Mouse (Mus musculus) CD4-positive helper T cell, adult 2 months (primary cell): Measurements from ENCODE around the gene Epha2.

Source experiments
- DNase-seq: peaks from one replicate; pipeline ENCODE4 v3.0.0-alpha.2; 2012; ENCODE audit warnings: low read depth, missing footprints, low spot score

Gene Epha2

GRCm38 (mm10) chr4:141301116-141301553, at the start of gene Epha2:
Epha2 (plus strand) TSS chr4:141301240.
- peak; percentile 12 for DNase-seq

DNA sequence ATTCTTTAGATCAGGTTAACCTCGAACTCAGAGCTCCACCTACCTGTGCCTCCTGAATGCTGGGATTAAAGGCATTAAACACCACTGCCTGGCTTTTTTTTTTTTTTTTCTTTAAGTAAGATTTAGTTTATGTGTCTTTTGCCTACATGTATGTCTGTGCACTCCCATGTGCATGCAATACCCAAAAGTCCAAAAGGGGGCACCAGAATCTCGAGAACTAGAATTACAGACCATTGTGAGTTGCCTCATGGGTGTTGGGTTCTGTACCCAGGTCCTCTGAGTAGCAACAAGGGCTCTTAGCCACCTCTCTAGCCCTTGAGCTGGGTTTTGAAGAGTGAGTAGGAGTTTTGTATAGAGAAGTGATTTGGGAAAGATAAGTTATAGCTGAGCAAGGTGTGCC, 48.4 kb upstream of the Epha2 start:
- DNase-seq = no peak

DNA sequence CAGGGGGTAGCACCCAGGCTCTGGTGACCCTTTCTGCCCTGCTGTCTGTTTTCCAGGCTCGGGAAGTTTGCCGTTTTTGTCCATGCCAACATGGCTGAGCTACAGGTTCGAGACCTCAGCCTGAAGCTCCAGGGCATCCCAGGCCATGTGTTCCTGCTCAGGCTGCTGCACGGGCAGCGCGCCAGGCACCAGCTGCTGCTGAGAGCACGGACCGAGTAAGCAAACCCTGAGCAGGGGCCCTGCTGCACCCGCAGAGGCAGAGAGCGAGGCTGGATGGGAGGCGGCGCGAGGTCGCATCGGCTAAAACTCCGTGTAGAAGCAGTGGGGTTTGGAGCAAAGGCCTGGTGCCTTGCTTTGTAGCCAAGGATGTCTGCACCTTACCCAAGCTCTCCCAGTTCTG, 46.8 kb upstream of the Epha2 start:
- DNase-seq = no peak

- no peak for DNase-seq
Observed at GRCm38 (mm10) chr4:141257440-141257839, 43.6 kb upstream of the Epha2 start.

DNA sequence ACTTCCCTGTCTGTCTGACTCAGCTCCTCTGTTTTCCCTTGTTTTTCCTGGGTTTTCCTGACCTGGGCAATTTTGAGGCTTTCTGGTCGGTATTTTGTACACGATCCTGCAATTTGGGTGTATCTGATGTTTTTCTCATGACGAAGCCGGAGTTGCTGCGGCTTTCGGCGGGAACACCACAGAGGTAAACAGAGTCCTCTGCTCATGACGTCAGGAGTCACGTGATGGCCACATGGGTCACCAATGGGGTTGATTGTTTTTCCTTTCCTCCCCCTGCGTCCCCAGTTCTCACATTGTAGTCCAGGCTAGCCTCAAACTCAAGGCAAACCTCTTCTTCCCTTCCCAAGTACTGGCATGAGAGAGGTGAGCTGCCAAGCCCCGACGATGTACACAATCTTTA, 41.6 kb upstream of the Epha2 start:
- DNase-seq = no peak

- no peak for DNase-seq
Observed at GRCm38 (mm10) chr4:141260007-141260723, 40.9 kb upstream of the Epha2 start.

- no peak for DNase-seq
Observed at GRCm38 (mm10) chr4:141262906-141263637, 38.0 kb upstream of the Epha2 start.

GRCm38 (mm10) chr4:141265979-141266637, 34.9 kb upstream of the Epha2 start:
- DNase-seq = no peak

DNA sequence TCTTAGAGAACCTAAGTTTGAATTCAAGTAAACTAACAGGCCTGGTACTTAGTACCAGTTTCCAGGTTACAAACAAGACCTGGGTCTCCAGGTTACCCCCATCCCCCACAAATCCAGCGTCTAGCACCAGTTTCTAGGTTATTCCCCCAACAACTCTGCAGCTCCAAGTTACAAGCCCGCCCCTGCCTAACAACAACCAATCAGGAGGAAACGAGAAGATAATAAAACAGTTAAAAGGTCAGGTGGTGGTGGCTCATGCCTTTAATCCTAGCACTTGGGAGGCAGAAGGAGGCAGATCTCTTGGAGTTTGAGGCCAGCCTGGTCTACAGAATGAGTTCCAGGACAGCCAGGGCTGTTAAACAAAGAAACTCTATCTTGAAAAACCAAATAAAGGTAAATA, 33.8 kb upstream of the Epha2 start:
- DNase-seq = no peak

DNA sequence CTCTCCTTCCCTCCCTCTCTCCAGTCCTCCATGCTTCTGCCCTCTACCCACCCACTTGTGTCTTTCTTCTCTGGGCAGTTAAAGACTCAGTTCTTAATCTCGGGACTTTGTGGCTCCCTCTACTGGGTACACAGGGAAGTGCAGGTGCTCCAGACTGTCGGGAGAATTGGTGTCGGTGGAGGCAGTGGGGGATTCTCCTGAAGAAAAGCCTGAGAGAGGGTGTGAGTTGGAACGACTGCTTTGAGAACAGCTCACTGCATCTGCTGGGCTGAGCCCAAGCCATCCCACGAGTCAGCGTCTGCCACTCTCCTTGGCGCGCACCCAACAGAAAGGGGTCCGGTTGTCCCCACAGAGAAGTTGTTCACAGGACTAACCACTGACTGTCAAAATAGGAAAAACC, 33.2 kb upstream of the Epha2 start:
- DNase-seq = peak; percentile 51

GRCm38 (mm10) chr4:141268350-141268749, 32.7 kb upstream of the Epha2 start:
- no peak for DNase-seq

DNA sequence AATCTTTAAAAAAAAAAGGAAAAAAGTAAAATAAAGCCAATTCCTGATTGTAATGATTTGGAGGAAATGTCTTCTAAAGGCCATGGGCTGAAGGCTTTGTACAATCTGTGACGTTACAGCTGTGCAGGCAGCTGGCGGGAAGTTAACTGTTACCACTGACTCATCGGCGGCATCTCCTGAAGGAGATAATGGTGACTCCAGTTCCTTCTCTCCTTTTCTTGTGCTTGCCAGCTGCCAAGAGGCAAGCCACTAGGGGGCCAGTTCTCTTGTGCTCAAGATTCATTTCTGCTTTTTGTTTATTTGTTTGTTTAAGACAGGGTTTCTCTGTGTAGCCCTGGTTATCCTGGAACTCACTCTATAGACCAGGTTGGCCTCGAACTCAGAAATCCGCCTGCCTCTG, 32.0 kb upstream of the Epha2 start:
- no peak for DNase-seq

DNA sequence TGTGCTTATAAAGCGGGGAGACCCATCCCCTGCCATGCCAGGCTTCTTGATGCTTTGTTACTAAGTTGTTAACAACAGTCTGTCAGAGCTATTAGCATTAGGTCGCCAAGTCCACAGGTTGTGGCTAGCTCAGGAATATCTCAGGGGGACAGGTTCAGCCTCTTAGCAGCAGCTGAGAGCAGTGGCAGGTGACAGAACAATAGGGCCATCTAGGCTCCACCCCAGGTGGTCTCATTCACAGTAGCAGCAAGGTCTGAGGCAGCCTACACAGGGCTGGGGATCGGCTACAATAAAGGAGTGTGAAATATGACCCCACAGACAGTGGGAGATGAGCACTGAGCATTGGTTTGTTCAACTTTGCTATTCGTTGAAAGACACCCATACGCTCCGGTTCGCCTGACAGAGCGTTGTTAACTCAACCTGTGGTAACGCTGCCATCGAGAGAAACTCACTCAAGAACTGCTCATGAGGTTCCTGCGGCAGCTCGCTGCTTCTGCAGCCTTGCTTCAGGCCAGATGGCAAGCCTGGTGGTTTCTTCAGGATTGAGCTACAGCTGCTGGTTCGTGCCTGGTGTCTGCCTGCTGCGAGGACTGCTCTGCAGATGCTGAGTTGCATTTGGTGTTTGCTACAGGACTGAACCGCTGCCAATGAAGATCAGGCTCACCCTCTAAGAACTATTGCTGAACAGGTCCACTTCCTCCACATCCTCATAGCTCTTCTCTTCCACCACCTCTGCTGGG, 30.7 kb upstream of the Epha2 start:
- no peak for DNase-seq

GRCm38 (mm10) chr4:141271228-141271627, 29.8 kb upstream of the Epha2 start:
- DNase-seq = no peak

GRCm38 (mm10) chr4:141271721-141272120, 29.3 kb upstream of the Epha2 start:
- DNase-seq = no peak

DNA sequence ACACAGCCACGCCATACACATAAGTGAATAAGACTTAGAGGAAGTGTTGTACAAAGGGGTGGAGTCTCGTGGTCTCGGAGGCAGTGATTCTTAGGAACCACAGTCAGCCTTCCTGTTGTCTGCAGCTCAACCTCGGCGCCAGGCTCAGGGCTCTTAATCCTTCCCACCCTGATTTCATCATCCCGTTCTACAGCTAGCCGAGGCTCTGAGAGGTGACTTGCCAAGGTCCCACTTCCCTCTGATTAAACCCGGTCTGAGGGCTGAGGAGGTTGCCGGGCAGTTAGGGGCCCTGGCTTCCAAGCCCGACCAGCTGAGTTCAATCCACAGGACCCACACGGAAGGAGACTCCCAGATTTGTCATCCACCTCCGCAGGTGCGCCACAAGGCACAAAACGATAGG, 28.2 kb upstream of the Epha2 start:
- DNase-seq = peak; percentile 80

- DNase-seq = peak; percentile 80
Observed at GRCm38 (mm10) chr4:141273296-141273695, 27.7 kb upstream of the Epha2 start.

- no peak for DNase-seq
Observed at GRCm38 (mm10) chr4:141274485-141275341, 26.3 kb upstream of the Epha2 start.

DNA sequence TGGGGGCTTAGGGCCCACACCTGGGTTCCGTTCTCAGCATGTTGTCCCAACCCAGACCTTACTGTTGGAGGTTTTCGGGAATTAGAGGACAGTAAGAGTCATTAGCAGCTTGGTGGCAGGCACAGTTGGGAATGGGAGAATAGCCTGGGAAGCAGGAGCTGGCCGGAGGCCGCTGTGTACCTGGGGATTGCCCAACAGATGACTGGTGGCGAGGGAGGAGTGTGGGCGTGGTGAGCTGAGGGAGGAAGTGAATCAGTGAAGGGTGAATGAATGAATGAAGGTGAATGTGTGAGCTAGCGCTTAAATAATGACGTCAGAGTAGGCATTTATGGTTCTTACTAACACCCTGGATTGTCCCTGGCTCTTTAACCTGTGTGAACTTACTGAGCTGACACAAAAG, 23.9 kb upstream of the Epha2 start:
- no peak for DNase-seq

DNA sequence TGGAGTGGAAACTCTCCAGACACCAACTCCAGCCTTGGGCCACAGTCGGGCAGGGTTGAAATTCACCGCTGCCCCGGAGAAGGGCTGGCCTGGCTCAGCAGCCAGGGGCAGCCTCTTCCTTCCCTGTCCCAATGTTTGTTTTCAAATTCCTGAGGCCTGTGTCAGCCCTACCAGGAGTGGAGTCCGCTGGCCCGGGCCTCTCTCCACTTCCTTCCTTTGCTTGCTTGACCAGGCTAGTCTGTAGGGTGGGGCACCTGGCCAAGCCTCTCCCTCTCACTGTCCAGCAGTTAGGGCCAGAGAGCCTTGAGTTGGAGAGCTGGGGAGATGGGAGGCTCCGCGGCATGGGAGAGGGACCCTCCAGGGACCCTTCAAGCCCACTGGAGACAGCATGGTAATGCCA, 22.9 kb upstream of the Epha2 start:
- no peak for DNase-seq

- no peak for DNase-seq
Observed at GRCm38 (mm10) chr4:141279327-141279726, 21.7 kb upstream of the Epha2 start.
